32 mouse cellular contexts compared by ENCODE assay signal in the genomic region with DNA sequence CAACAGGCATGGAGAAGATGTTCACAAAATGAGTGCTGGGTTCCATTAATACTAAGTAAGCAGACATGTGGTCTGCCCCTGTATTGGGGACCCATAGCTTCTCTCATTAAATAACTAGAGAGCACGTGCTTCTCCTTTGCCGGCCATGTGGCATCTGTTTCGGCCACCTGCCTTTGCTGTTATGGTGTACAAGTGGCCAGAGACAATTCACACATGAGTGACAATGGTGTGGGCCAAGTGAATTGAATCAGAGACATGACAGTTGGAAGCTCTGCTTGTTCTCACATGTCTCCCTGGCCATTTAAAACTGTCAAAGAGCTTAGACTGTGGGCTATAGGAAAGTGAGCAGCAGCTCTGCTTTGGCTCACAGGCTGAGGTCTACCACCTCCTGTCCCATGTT. TPM values are rescaled to one million over a fixed set of nuclear protein-coding genes. Genes with fewer than 3 reads are reported as not detected.
DNase-seq lines count a peak whose midpoint lies in the region; ATAC-seq and TF ChIP-seq lines count a peak whose summit lies in the region.
"Had no signal": no experiment of that assay in that cellular context is flagged by ENCODE, and none has a peak within 500 bp of the region (broad histone marks: within the 10 kb centered on the region; RNA-seq: fewer than 3 reads in every experiment).

No protein-coding gene starts in this region.

- no peaks in the 10 kb centered on the region for H3K9me3 ChIP-seq in intestine, embryonic 14.5 days (ENCODE audit: control insufficient read depth, low read length)
- no peaks in the 10 kb centered on the region for H3K9me3 ChIP-seq in intestine, postnatal 0 days (ENCODE audit: control insufficient read depth)
- no peaks in the 10 kb centered on the region for H3K9me3 ChIP-seq in kidney, embryonic 15.5 days (replicated peaks)
- H3K9me3 ChIP-seq: embryonic facial prominence, embryonic 10.5 days; embryonic facial prominence, embryonic 13.5 days; G1E; heart, embryonic 12.5 days; heart, embryonic 15.5 days; hindbrain, embryonic 15.5 days had no signal

- no peak for TF ChIP-seq POLR2A in brain, embryonic 14.5 days (IDR thresholded peaks at IDR 0.05; ENCODE audit: borderline replicate concordance, extremely low read depth, insufficient read depth, insufficient read length, poor library complexity, severe bottlenecking)

- no peak for TF ChIP-seq CTCF in intestine, postnatal 0 days (IDR thresholded peaks at IDR 0.05; ENCODE audit: low read depth)
- TF ChIP-seq CTCF in brain, embryonic 14.5 days (IDR thresholded peaks at IDR 0.05; ENCODE audit: borderline replicate concordance, extremely low read depth, insufficient read depth, insufficient read length), result no peak

- no peaks in the 10 kb centered on the region for H3K4me1 ChIP-seq in intestine, embryonic 14.5 days (replicated peaks; ENCODE audit: control insufficient read depth, insufficient read depth, low read length)
- H3K4me1 ChIP-seq in intestine, postnatal 0 days (replicated peaks; ENCODE audit: control insufficient read depth, insufficient read depth, low read length), result no peaks in the 10 kb centered on the region
- no peaks in the 10 kb centered on the region for H3K4me1 ChIP-seq in kidney, embryonic 15.5 days
- H3K4me1 ChIP-seq: hindbrain, embryonic 15.5 days had no signal

- peak; percentile 72 to 73 for DNase-seq in cerebellum, postnatal 14 days
- no peak for DNase-seq in cerebellum, adult 8-10 months
- peak; percentile 74 for DNase-seq in heart, adult 11 months
- DNase-seq in heart, adult 18-20 months, result no peak
- peak; percentile 47 for DNase-seq in intestine, embryonic 14.5 days (ENCODE audit: low spot score)
- peak; percentile 19 for DNase-seq in brain, embryonic 14.5 days (ENCODE audit: low read depth)
- DNase-seq: adrenal gland, postnatal 10 days; adrenal gland, postnatal 36 days; B cell, adult 2 months; cerebellum, adult 11 months; cerebellum, adult 2 months; cerebellum, postnatal 36 days; embryo, embryonic 11 days; gastrocnemius, postnatal 10 days; gastrocnemius, postnatal 36 days; heart, postnatal 10 days; heart, postnatal 36 days; kidney, adult 11 months; kidney, adult 8-10 months had no signal

- no peak overlapping the region for H3K4me3 ChIP-seq in intestine, embryonic 14.5 days (ENCODE audit: low read depth, low read length)
- no peak overlapping the region for H3K4me3 ChIP-seq in intestine, postnatal 0 days (ENCODE audit: low read depth, low read length)
- no peak overlapping the region for H3K4me3 ChIP-seq in kidney, embryonic 15.5 days (replicated peaks)
- H3K4me3 ChIP-seq: embryonic facial prominence, embryonic 10.5 days; embryonic facial prominence, embryonic 13.5 days; erythroblast, embryonic 14.5 days; heart, embryonic 12.5 days; heart, embryonic 15.5 days; hindbrain, embryonic 15.5 days had no signal

- H3K36me3 ChIP-seq in intestine, embryonic 14.5 days (ENCODE audit: control insufficient read depth, insufficient read depth, low read length), result no peaks in the 10 kb centered on the region
- no peaks in the 10 kb centered on the region for H3K36me3 ChIP-seq in intestine, postnatal 0 days (ENCODE audit: control insufficient read depth, insufficient read depth)
- no peaks in the 10 kb centered on the region for H3K36me3 ChIP-seq in kidney, embryonic 15.5 days
- H3K36me3 ChIP-seq: embryonic facial prominence, embryonic 10.5 days; embryonic facial prominence, embryonic 13.5 days; G1E; heart, embryonic 12.5 days; heart, embryonic 15.5 days; hindbrain, embryonic 15.5 days had no signal

- H3K27me3 ChIP-seq in intestine, embryonic 14.5 days (replicated peaks; ENCODE audit: control insufficient read depth, insufficient read depth, low read length), result no peaks in the 10 kb centered on the region
- no peaks in the 10 kb centered on the region for H3K27me3 ChIP-seq in intestine, postnatal 0 days (replicated peaks; ENCODE audit: control insufficient read depth, insufficient read depth, low read length)
- no peaks in the 10 kb centered on the region for H3K27me3 ChIP-seq in kidney, embryonic 15.5 days
- H3K27me3 ChIP-seq: CH12.LX; embryonic facial prominence, embryonic 13.5 days; heart, embryonic 12.5 days; heart, embryonic 15.5 days; hindbrain, embryonic 15.5 days; Patski had no signal

- ATAC-seq in intestine, embryonic 14.5 days (replicated peaks; ENCODE audit: low FRiP score, low TSS enrichment, low read depth), result no peak
- ATAC-seq in intestine, postnatal 0 days, result no peak
- no peak for ATAC-seq in kidney, embryonic 15.5 days (replicated peaks; ENCODE audit: low FRiP score)
- ATAC-seq: forebrain, embryonic 14.5 days; inflammation-experienced regulatory T-cells, adult 6 months; Patski had no signal

- no peak overlapping the region for H3K9ac ChIP-seq in intestine, embryonic 14.5 days (ENCODE audit: low read length)
- H3K9ac ChIP-seq in intestine, postnatal 0 days (ENCODE audit: low read depth, low read length), result no peak overlapping the region
- no peak overlapping the region for H3K9ac ChIP-seq in kidney, embryonic 15.5 days
- H3K9ac ChIP-seq: embryonic facial prominence, embryonic 13.5 days; heart, embryonic 12.5 days; heart, embryonic 15.5 days; hindbrain, embryonic 15.5 days had no signal

- 50% methylated on average over 3 of the region's 3 CpGs for WGBS in intestine, embryonic 14.5 days
- 85% methylated on average over 3 of the region's 3 CpGs for WGBS in intestine, postnatal 0 days
- 38% methylated on average over 3 of the region's 3 CpGs for WGBS in kidney, embryonic 15.5 days

- H3K27ac ChIP-seq in intestine, embryonic 14.5 days (ENCODE audit: low read depth), result no peak overlapping the region
- no peak overlapping the region for H3K27ac ChIP-seq in intestine, postnatal 0 days (ENCODE audit: low read depth, low read length)
- no peak overlapping the region for H3K27ac ChIP-seq in kidney, embryonic 15.5 days
- H3K27ac ChIP-seq: embryonic facial prominence, embryonic 10.5 days; embryonic facial prominence, embryonic 13.5 days; heart, embryonic 15.5 days; hindbrain, embryonic 15.5 days had no signal

- no peak overlapping the region for H3K4me2 ChIP-seq in intestine, embryonic 14.5 days (ENCODE audit: low read length)
- no peak overlapping the region for H3K4me2 ChIP-seq in intestine, postnatal 0 days (replicated peaks; ENCODE audit: low read depth)
- no peak overlapping the region for H3K4me2 ChIP-seq in kidney, embryonic 15.5 days
- H3K4me2 ChIP-seq: embryonic facial prominence, embryonic 13.5 days; heart, embryonic 12.5 days; heart, embryonic 15.5 days; hindbrain, embryonic 15.5 days had no signal

RNA-seq across cellular contexts. Expression of gene Mex3b, which starts 37.6 kb away (rescaled TPM):
- 1 to 10 TPM; 1.2 to 1.3 TPM for total RNA-seq in heart, adult 18-20 months (2021)
- polyA plus RNA-seq in intestine, embryonic 14.5 days (2014; fragmentation: Nextera tagmentation; extraction: Ambion mirVana), result 11.8 and 14.1 TPM in 2 replicates
- 2.3 and 2.8 TPM in 2 replicates for polyA plus RNA-seq in intestine, postnatal 0 days (2015; fragmentation: Nextera tagmentation; extraction: Ambion mirVana)
- 154 and 207 TPM in 2 replicates for polyA plus RNA-seq in brain, embryonic 14.5 days (2012; rRNA removed)
- 11.1 and 11.3 TPM in 2 replicates for polyA plus RNA-seq in kidney, embryonic 15.5 days (2015; fragmentation: Nextera tagmentation; extraction: Ambion mirVana)

Comparison
In these comparisons a context has a peak if more than half of its experiments do, and no peak if none do; other contexts are left out.
1. DNase-seq: peak in cerebellum, postnatal 14 days (2 of 2), heart, adult 11 months (single experiment), intestine, embryonic 14.5 days (single experiment) and brain, embryonic 14.5 days (single experiment); none in cerebellum, adult 8-10 months (single experiment) and heart, adult 18-20 months (0 of 2).
2. RNA of gene Mex3b, which starts 37.6 kb away (polyA plus RNA-seq): 154 to 207 TPM in brain, embryonic 14.5 days; 11.8 to 14.1 TPM in intestine, embryonic 14.5 days, 11.1 to 11.3 TPM in kidney, embryonic 15.5 days and 2.3 to 2.8 TPM in intestine, postnatal 0 days; every median in the first group is over 10 times any median in the second.